Mouse (Mus musculus) MEL (cell line): ENCODE data around the gene Uevld. TPM values are rescaled to one million over a fixed set of nuclear protein-coding genes. Genes with fewer than 3 reads are reported as not detected.

Experiments used
- DNase-seq: peaks from one replicate; pipeline ENCODE4 v3.0.0; 2011; ENCODE audit warnings: low read depth, low spot score
- H3K27ac ChIP-seq: 2 replicates; pipeline ENCODE4 v1.5.1; 2012; ENCODE audit warnings: low read depth, mild to moderate bottlenecking, control low read depth, low read length, moderate library complexity; ENCODE audit not compliant: control insufficient read depth
- H3K27me3 ChIP-seq, 2 experiments: fragments of 150-350 bp in 1 of 2; sonication (generic) in 1 of 2; 2 replicates each; pipeline ENCODE4 v1.6.1; 2012; ENCODE audit warnings: low read length in 2 of 2, mild to moderate bottlenecking in 2 of 2, improper control_type of control experiment in 1 of 2, moderate library complexity in 1 of 2; ENCODE audit not compliant: insufficient read depth in 2 of 2, control insufficient read depth in 1 of 2
- H3K36me3 ChIP-seq, 2 experiments: 2 replicates each; pipeline ENCODE4 v1.6.1; 2012 to 2014; ENCODE audit warnings: low read length in 2 of 2, improper control_type of control experiment in 1 of 2, inconsistent platforms in 1 of 2, mild to moderate bottlenecking in 1 of 2; ENCODE audit not compliant: insufficient read depth in 2 of 2, control insufficient read depth in 1 of 2
- H3K4me1 ChIP-seq, 2 experiments: fragments of 150-350 bp in 1 of 2; sonication (generic) in 1 of 2; 2 replicates each; pipeline ENCODE4 v1.6.1; 2012; ENCODE audit warnings: low read length in 2 of 2, improper control_type of control experiment in 1 of 2, mild to moderate bottlenecking in 1 of 2; ENCODE audit not compliant: insufficient read depth in 2 of 2, control insufficient read depth in 1 of 2
- H3K4me3 ChIP-seq, 2 experiments: fragments of 150-350 bp in 1 of 2; sonication (generic) in 1 of 2; 2 replicates each; pipeline ENCODE4 v1.5.1; 2012; ENCODE audit warnings: low read depth in 2 of 2, low read length in 2 of 2, mild to moderate bottlenecking in 2 of 2, moderate library complexity in 2 of 2, control low read depth in 1 of 2, improper control_type of control experiment in 1 of 2; ENCODE audit not compliant: control insufficient read depth in 1 of 2, insufficient read depth in 1 of 2
- H3K79me2 ChIP-seq: 2 replicates; pipeline ENCODE4 v1.6.1; 2012; ENCODE audit warnings: mild to moderate bottlenecking, low read length, moderate library complexity; ENCODE audit not compliant: control insufficient read depth, poor library complexity, insufficient read depth
- H3K9ac ChIP-seq: 2 replicates; pipeline ENCODE4 v1.6.1; 2012; ENCODE audit warnings: low read depth, mild to moderate bottlenecking, control low read depth, low read length, moderate library complexity; ENCODE audit not compliant: control insufficient read depth, poor library complexity, severe bottlenecking
- H3K9me3 ChIP-seq: fragments of 150-350 bp; sonication (generic); replicated peaks from 2 replicates; pipeline ENCODE4 v1.6.1; 2012; ENCODE audit warnings: mild to moderate bottlenecking, low read length, improper control_type of control experiment, moderate library complexity; ENCODE audit not compliant: insufficient read depth
- BHLHE40 ChIP-seq: IDR thresholded peaks from 2 replicates; pipeline ENCODE4 v1.6.1; 2012; ENCODE audit warnings: low read depth, mild to moderate bottlenecking, inconsistent platforms, low read length, improper control_type of control experiment, borderline replicate concordance
- CHD1 ChIP-seq: IDR thresholded peaks from 2 replicates; pipeline ENCODE4 v1.6.1; 2012; ENCODE audit warnings: low read depth, mild to moderate bottlenecking, inconsistent platforms, low read length, improper control_type of control experiment
- CHD2 ChIP-seq: IDR thresholded peaks from 2 replicates; pipeline ENCODE4 v1.6.1; 2011; ENCODE audit warnings: low read length, improper control_type of control experiment
- CTCF ChIP-seq, 3 experiments: IDR thresholded peaks in 2 of 3; conservative IDR thresholded peaks in 1 of 3; 2 replicates each; pipeline ENCODE4 v1.5.1; 2011 to 2012; ENCODE audit warnings: low read length in 3 of 3, low read depth in 2 of 3, mild to moderate bottlenecking in 2 of 3, improper control_type of control experiment in 1 of 3, inconsistent platforms in 1 of 3, mixed read lengths in 1 of 3, moderate library complexity in 1 of 3; ENCODE audit not compliant: control insufficient read depth in 1 of 3, insufficient read depth in 1 of 3, poor library complexity in 1 of 3, severe bottlenecking in 1 of 3
- E2F4 ChIP-seq: IDR thresholded peaks from 2 replicates; pipeline ENCODE4 v1.6.1; 2011; ENCODE audit warnings: low read depth, low read length, improper control_type of control experiment, borderline replicate concordance
- ELF1 ChIP-seq: IDR thresholded peaks from 2 replicates; pipeline ENCODE4 v1.6.1; 2014; ENCODE audit warnings: low read depth, mild to moderate bottlenecking, inconsistent platforms, low read length, improper control_type of control experiment, moderate library complexity
- EP300 ChIP-seq, 2 experiments: IDR thresholded peaks; 2 replicates each; pipeline ENCODE4 v1.6.1; 2011; ENCODE audit warnings: improper control_type of control experiment in 2 of 2, low read length in 2 of 2, low read depth in 1 of 2, mild to moderate bottlenecking in 1 of 2
- ETS1 ChIP-seq: IDR thresholded peaks from 2 replicates; pipeline ENCODE4 v1.6.1; 2012; ENCODE audit warnings: low read depth, mild to moderate bottlenecking, inconsistent platforms, low read length, improper control_type of control experiment, moderate library complexity
- GABPA ChIP-seq: IDR thresholded peaks from 2 replicates; pipeline ENCODE4 v1.6.1; 2012; ENCODE audit warnings: low read depth, mild to moderate bottlenecking, inconsistent platforms, low read length, improper control_type of control experiment, moderate library complexity
- GATA1 ChIP-seq: IDR thresholded peaks from 2 replicates; pipeline ENCODE4 v1.6.1; 2011; ENCODE audit warnings: low read depth, low read length, improper control_type of control experiment
- HCFC1 ChIP-seq: IDR thresholded peaks from 2 replicates; pipeline ENCODE4 v1.6.1; 2012; ENCODE audit warnings: low read depth, mild to moderate bottlenecking, inconsistent platforms, low read length, improper control_type of control experiment, moderate library complexity
- JUND ChIP-seq: IDR thresholded peaks from 2 replicates; pipeline ENCODE4 v1.6.1; 2011; ENCODE audit warnings: low read depth, mild to moderate bottlenecking, improper control_type of control experiment, low read length
- KAT2A ChIP-seq: conservative IDR thresholded peaks from 2 replicates; pipeline ENCODE4 v1.6.1; 2012; ENCODE audit warnings: low read depth, low read length, improper control_type of control experiment, inconsistent platforms
- MAFK ChIP-seq: IDR thresholded peaks from 2 replicates; pipeline ENCODE4 v1.6.1; 2011; ENCODE audit warnings: low read depth, mild to moderate bottlenecking, low read length, improper control_type of control experiment, borderline replicate concordance
- MAX ChIP-seq: IDR thresholded peaks from 2 replicates; pipeline ENCODE4 v1.6.1; 2011; ENCODE audit warnings: low read length, improper control_type of control experiment
- MAZ ChIP-seq: IDR thresholded peaks from 2 replicates; pipeline ENCODE4 v1.6.1; 2012; ENCODE audit warnings: low read depth, mild to moderate bottlenecking, inconsistent platforms, low read length, improper control_type of control experiment
- MEF2A ChIP-seq: IDR thresholded peaks from 2 replicates; pipeline ENCODE4 v1.6.1; 2014; ENCODE audit warnings: low read depth, mild to moderate bottlenecking, inconsistent platforms, low read length, improper control_type of control experiment; ENCODE audit not compliant: poor library complexity, insufficient replicate concordance, severe bottlenecking; ENCODE audit errors: extremely low read depth
- MXI1 ChIP-seq: IDR thresholded peaks from 2 replicates; pipeline ENCODE4 v1.6.1; 2011; ENCODE audit warnings: mild to moderate bottlenecking, low read depth, low read length, improper control_type of control experiment
- MYB ChIP-seq: IDR thresholded peaks from 2 replicates; pipeline ENCODE4 v1.6.1; 2011; ENCODE audit warnings: mild to moderate bottlenecking, low read depth, low read length, improper control_type of control experiment
- MYC ChIP-seq: IDR thresholded peaks from 2 replicates; pipeline ENCODE4 v1.6.1; 2011; ENCODE audit warnings: low read depth, mild to moderate bottlenecking, low read length, improper control_type of control experiment, moderate library complexity
- NELFE ChIP-seq: IDR thresholded peaks from 2 replicates; pipeline ENCODE4 v1.6.1; 2011; ENCODE audit warnings: low read depth, low read length, improper control_type of control experiment
- NRF1 ChIP-seq: IDR thresholded peaks from 2 replicates; pipeline ENCODE4 v1.6.1; 2014; ENCODE audit warnings: low read depth, mild to moderate bottlenecking, inconsistent platforms, low read length, improper control_type of control experiment, moderate library complexity; ENCODE audit not compliant: poor library complexity, insufficient read depth, severe bottlenecking
- POLR2A ChIP-seq, 2 experiments: IDR thresholded peaks; 2 replicates each; pipeline ENCODE4 v1.6.1; 2011 to 2012; ENCODE audit warnings: low read length in 2 of 2, mild to moderate bottlenecking in 2 of 2, control low read depth in 1 of 2, improper control_type of control experiment in 1 of 2, low read depth in 1 of 2, moderate library complexity in 1 of 2; ENCODE audit not compliant: control insufficient read depth in 1 of 2, insufficient read depth in 1 of 2, poor library complexity in 1 of 2
- POLR2AphosphoS2 ChIP-seq: IDR thresholded peaks from 2 replicates; pipeline ENCODE4 v1.6.1; 2011; ENCODE audit warnings: low read length, improper control_type of control experiment
- POLR2AphosphoS5 ChIP-seq: IDR thresholded peaks from 2 replicates; pipeline ENCODE4 v1.6.1; 2012; ENCODE audit warnings: low read depth, borderline replicate concordance, mild to moderate bottlenecking, inconsistent platforms, low read length, moderate library complexity, mixed read lengths
- RCOR1 ChIP-seq: IDR thresholded peaks from 2 replicates; pipeline ENCODE4 v1.6.1; 2012; ENCODE audit warnings: low read depth, mild to moderate bottlenecking, inconsistent platforms, low read length, improper control_type of control experiment
- SIN3A ChIP-seq: IDR thresholded peaks from 2 replicates; pipeline ENCODE4 v1.6.1; 2012; ENCODE audit warnings: low read length, improper control_type of control experiment, inconsistent platforms
- SMC3 ChIP-seq: IDR thresholded peaks from 2 replicates; pipeline ENCODE4 v1.6.1; 2011; ENCODE audit warnings: low read depth, low read length, improper control_type of control experiment
- TAL1 ChIP-seq: IDR thresholded peaks from 2 replicates; pipeline ENCODE4 v1.6.1; 2012; ENCODE audit warnings: mild to moderate bottlenecking, inconsistent platforms, low read length, moderate library complexity, mixed read lengths
- TBP ChIP-seq: IDR thresholded peaks from 2 replicates; pipeline ENCODE4 v1.8.0; 2011; ENCODE audit warnings: low read depth, low read length, improper control_type of control experiment
- TCF12 ChIP-seq: IDR thresholded peaks from 2 replicates; pipeline ENCODE4 v1.6.1; 2014; ENCODE audit warnings: low read depth, mild to moderate bottlenecking, inconsistent platforms, low read length, improper control_type of control experiment, moderate library complexity
- UBTF ChIP-seq: IDR thresholded peaks from 2 replicates; pipeline ENCODE4 v1.6.1; 2012; ENCODE audit warnings: low read depth, mild to moderate bottlenecking, inconsistent platforms, low read length, improper control_type of control experiment, moderate library complexity, borderline replicate concordance; ENCODE audit not compliant: insufficient read depth
- USF2 ChIP-seq, 2 experiments: IDR thresholded peaks; 2 replicates each; pipeline ENCODE4 v1.6.1; 2011 to 2012; ENCODE audit warnings: improper control_type of control experiment in 2 of 2, low read length in 2 of 2, borderline replicate concordance in 1 of 2, inconsistent platforms in 1 of 2, low read depth in 1 of 2, mild to moderate bottlenecking in 1 of 2; ENCODE audit not compliant: insufficient read depth in 1 of 2
- ZC3H11A ChIP-seq: IDR thresholded peaks from 2 replicates; pipeline ENCODE4 v1.6.1; 2012; ENCODE audit warnings: low read depth, mild to moderate bottlenecking, inconsistent platforms, low read length, improper control_type of control experiment
- ZMIZ1 ChIP-seq: IDR thresholded peaks from 2 replicates; pipeline ENCODE4 v1.6.1; 2012; ENCODE audit warnings: low read depth, mild to moderate bottlenecking, inconsistent platforms, low read length, improper control_type of control experiment, moderate library complexity
- ZNF384 ChIP-seq: IDR thresholded peaks from 2 replicates; pipeline ENCODE4 v1.6.1; 2012; ENCODE audit warnings: low read depth, mild to moderate bottlenecking, inconsistent platforms, low read length, improper control_type of control experiment
- polyA plus RNA-seq, 2 experiments: library from polyadenylated mRNA; stranded (reverse) in 1 of 2; unstranded in 1 of 2; fragments of >175 nt in 1 of 2; fragments of >200 nt in 1 of 2; gene quantifications; 2 replicates each; pipeline versions ENCODE4 v1.2.1 to v1.2.4; 2012; ENCODE audit warnings: low replicate concordance in 2 of 2, low read depth in 1 of 2; ENCODE audit not compliant: insufficient read length in 2 of 2, insufficient read depth in 1 of 2, missing spikeins in 1 of 2
- total RNA-seq: library from RNA; depleted of rRNA; stranded (reverse); fragments of 300-350 nt; gene quantifications from 2 replicates; pipeline ENCODE4 v1.2.3, GENCODE M21; 2012

The Uevld gene
- total and polyA plus RNA-seq, 3 experiments = 1.9 to 5.4 TPM; not detected in 1

- peaks cover 29% of the 10 kb centered on the region for H3K79me2 ChIP-seq
- H3K27ac ChIP-seq = peak within 1 kb of the TSS; percentile 93
- no peaks in the 10 kb centered on the region for H3K9me3 ChIP-seq
- peak within 1 kb of the TSS; percentile 86 to 95 for H3K4me3 ChIP-seq
- peaks cover 8 to 30% of the 10 kb centered on the region in 2 experiments for H3K4me1 ChIP-seq
- H3K36me3 ChIP-seq = peaks cover 0 to 29% of the 10 kb centered on the region in 2 experiments; a peak in 2 of 4 replicates
- H3K27me3 ChIP-seq = no peaks in the 10 kb centered on the region
- DNase-seq = peak; percentile 93
- peak within 1 kb of the TSS; percentile 98 for H3K9ac ChIP-seq
- TF ChIP-seq BHLHE40 (no peak), USF2 (IDR thresholded peaks at IDR 0.05; ENCODE audit: borderline replicate concordance in 1 of 2, insufficient read depth in 1 of 2, low read depth in 1 of 2, low read length in 2 of 2) (no peak), MAX (peak; percentile 59; the same call in 1 of the 2 replicates), MYB (no peak), ETS1 (0 out of 2 replicates have a peak, but pooled peaks have one; percentile 28), ZNF384 (no peak), EP300 (IDR thresholded peaks at IDR 0.05; ENCODE audit: low read depth in 1 of 2, low read length in 2 of 2) (no peak), CHD1 (no peak; the same call in 1 of the 2 replicates), HCFC1 (peak; percentile 90), SIN3A (peak; percentile 87), GABPA (no peak), NRF1 (no peak), MAZ (peak; percentile 83; the same call in 1 of the 2 replicates), NELFE (peak; percentile 99), CHD2 (no peak), TAL1 (no peak), POLR2AphosphoS2 (peak; percentile 93), KAT2A (no peak; the same call in 1 of the 2 replicates), MXI1 (peak; percentile 76), RCOR1 (0 out of 2 replicates have a peak, but pooled peaks have one; percentile 15), TCF12 (peak; percentile 55; the same call in 1 of the 2 replicates), MEF2A (no peak), GATA1 (no peak), CTCF (IDR thresholded peaks at IDR 0.05 in 2 of 3, conservative IDR thresholded peaks at IDR 0.05 in 1 of 3; ENCODE audit: control insufficient read depth in 1 of 3, insufficient read depth in 1 of 3, low read depth in 2 of 3, low read length in 3 of 3, poor library complexity in 1 of 3, severe bottlenecking in 1 of 3) (no peak), ZC3H11A (no peak), MAFK (no peak), MYC (no peak), POLR2A (IDR thresholded peaks at IDR 0.05; ENCODE audit: control insufficient read depth in 1 of 2, insufficient read depth in 1 of 2, low read depth in 1 of 2, low read length in 2 of 2, poor library complexity in 1 of 2) (peak; percentile 87 to 99), JUND (no peak), SMC3 (no peak), ELF1 (peak; percentile 93), E2F4 (no peak; the same call in 1 of the 2 replicates), POLR2AphosphoS5 (no peak), ZMIZ1 (peak; percentile 97), UBTF (no peak), TBP (peak; percentile 75)
Measured at GRCm38 (mm10) chr7:46919551-46920176, 38.7 kb downstream of the Uevld start, which contains the start of gene Tsg101. Gene Tsg101, minus strand, starts transcription at chr7:46919969.
